Comparison of ENCODE assay signal across 8 mouse cellular contexts in the genomic region with DNA sequence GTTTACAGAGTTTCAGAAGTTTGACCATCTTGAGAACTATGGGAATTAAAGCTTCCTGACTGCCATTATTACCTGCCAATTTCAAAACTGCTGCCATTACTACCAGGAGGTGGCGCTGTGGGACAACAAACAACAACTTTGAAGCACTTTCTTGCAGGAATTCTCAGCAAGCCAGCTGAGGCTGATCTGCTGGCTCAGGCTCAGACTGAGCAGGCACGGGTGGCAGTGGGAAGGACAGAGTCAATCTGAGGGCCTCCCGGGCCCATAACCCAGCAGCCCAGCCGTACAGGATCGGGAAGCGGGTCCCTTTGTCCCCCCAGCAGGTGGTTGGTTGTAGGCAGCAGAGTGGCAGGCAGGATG. TPM values are rescaled to one million over a fixed set of nuclear protein-coding genes. Genes with fewer than 3 reads are reported as not detected.
DNase-seq lines count a peak whose midpoint lies in the region; ATAC-seq and TF ChIP-seq lines count a peak whose summit lies in the region.

No protein-coding gene starts in this region.

- peak overlapping the region; percentile 61 for H3K4me2 ChIP-seq in hindbrain, embryonic 16.5 days (ENCODE audit: low read length)

- peaks cover 3% of the 10 kb centered on the region for H3K27me3 ChIP-seq in hindbrain, embryonic 16.5 days (replicated peaks; ENCODE audit: control insufficient read depth, insufficient read depth, low read length)

- DNase-seq in ZHBTc4 (ENCODE audit: low read depth, low spot score), result peak; percentile 90
- DNase-seq in cerebellum, postnatal 36 days, result peak; percentile 73 to 80
- peak; percentile 89 for DNase-seq in gastrocnemius, adult 2 months
- DNase-seq in left cerebral cortex, adult 18-20 months (ENCODE audit: low spot score in 2 of 2), result peak; percentile 85 to 87
- peak; percentile 64 to 72 for DNase-seq in right cerebral cortex, postnatal 36 days (ENCODE audit: low spot score in 2 of 2)
- peak; percentile 75 for DNase-seq in yolk sac, embryonic 10.5 days (ENCODE audit: low spot score)

- WGBS in hindbrain, embryonic 16.5 days, result 5% methylated on average over 6 of the region's 6 CpGs

- H3K9me3 ChIP-seq in hindbrain, embryonic 16.5 days (ENCODE audit: control insufficient read depth, low read length), result no peaks in the 10 kb centered on the region

- peak overlapping the region; percentile 45; the same call in 1 of the 2 replicates for H3K9ac ChIP-seq in hindbrain, embryonic 16.5 days (ENCODE audit: low read depth, low read length)

- intact Hi-C loops in gastrocnemius, adult 2 months (cut with DNase I), result loop anchor here (1.0 kb wide), 1 partner anchor 28 kb away; no protein-coding TSS in a partner anchor

- TF ChIP-seq CTCF in gastrocnemius, adult 2 months (IDR thresholded peaks at IDR 0.05), result peak; percentile 88

- peaks cover 7% of the 10 kb centered on the region for H3K4me1 ChIP-seq in hindbrain, embryonic 16.5 days (ENCODE audit: control insufficient read depth, insufficient read depth, low read depth, low read length)

- H3K36me3 ChIP-seq in hindbrain, embryonic 16.5 days (ENCODE audit: control insufficient read depth, insufficient read depth, low read length), result no peaks in the 10 kb centered on the region

- peak overlapping the region; percentile 29; the same call in 1 of the 2 replicates for H3K4me3 ChIP-seq in gastrocnemius, adult 2 months
- peak overlapping the region; percentile 30 for H3K4me3 ChIP-seq in hindbrain, embryonic 16.5 days (ENCODE audit: low read length)

- peak; percentile 82 for ATAC-seq in hindbrain, embryonic 16.5 days
- ATAC-seq in megakaryocyte-erythroid progenitor cell, adult 5-6 weeks (replicated peaks; ENCODE audit: low FRiP score, low TSS enrichment, poor library complexity, severe bottlenecking), result peak; percentile 60

- no peak overlapping the region for H3K27ac ChIP-seq in gastrocnemius, adult 2 months
- H3K27ac ChIP-seq in hindbrain, embryonic 16.5 days (ENCODE audit: low read depth, low read length), result no peak overlapping the region

RNA-seq across cellular contexts. Expression of gene Mlph, which starts 13.7 kb away (rescaled TPM):
- total RNA-seq in gastrocnemius, adult 2 months (2021), result under 1 TPM; 0.20 to 0.25 TPM
- polyA plus RNA-seq in hindbrain, embryonic 16.5 days (2015; fragmentation: Nextera tagmentation; extraction: Ambion mirVana), result 0.14 and 0.18 TPM in 2 replicates
- 1 to 10 TPM; 1.9 to 2.7 TPM for total RNA-seq in left cerebral cortex, adult 18-20 months (2021)
- total RNA-seq in megakaryocyte-erythroid progenitor cell, adult 5-6 weeks (2014; fragmentation: Nextera tagmentation), result not detected in 2 replicates
- total RNA-seq in megakaryocyte-erythroid progenitor cell, adult 5-6 weeks (2017), result 0.11 TPM in 1 of 2 replicates, not detected in the other

RNA-seq across cellular contexts. Expression of gene Prlh, which starts 24.4 kb away (rescaled TPM):
- not detected for total RNA-seq in gastrocnemius, adult 2 months (2021)
- not detected in 2 replicates for polyA plus RNA-seq in hindbrain, embryonic 16.5 days (2015; fragmentation: Nextera tagmentation; extraction: Ambion mirVana)
- total RNA-seq in left cerebral cortex, adult 18-20 months (2021), result not detected
- not detected in 2 replicates for total RNA-seq in megakaryocyte-erythroid progenitor cell, adult 5-6 weeks (2014; fragmentation: Nextera tagmentation)
- not detected in 2 replicates for total RNA-seq in megakaryocyte-erythroid progenitor cell, adult 5-6 weeks (2017)

RNA-seq across cellular contexts. Expression of gene Rab17, which starts 40.9 kb away (rescaled TPM):
- not detected for total RNA-seq in gastrocnemius, adult 2 months (2021)
- polyA plus RNA-seq in hindbrain, embryonic 16.5 days (2015; fragmentation: Nextera tagmentation; extraction: Ambion mirVana), result 0.36 TPM in 1 of 2 replicates, not detected in the other
- total RNA-seq in left cerebral cortex, adult 18-20 months (2021), result not detected
- 0.69 TPM in 1 of 2 replicates, not detected in the other for total RNA-seq in megakaryocyte-erythroid progenitor cell, adult 5-6 weeks (2014; fragmentation: Nextera tagmentation)
- total RNA-seq in megakaryocyte-erythroid progenitor cell, adult 5-6 weeks (2017), result 0.47 and 1.1 TPM in 2 replicates
